Mouse (Mus musculus): ENCODE measurements around the gene Lrrc8d.

Lrrc8d gene

GRCm38 (mm10) chr5:105845041-105845440, 145.3 kb downstream of the Lrrc8d start:
- in situ Hi-C loops (cut with MboI; ENCODE audit: unreplicated experiment in 2 of 2), result no loop called here

DNA sequence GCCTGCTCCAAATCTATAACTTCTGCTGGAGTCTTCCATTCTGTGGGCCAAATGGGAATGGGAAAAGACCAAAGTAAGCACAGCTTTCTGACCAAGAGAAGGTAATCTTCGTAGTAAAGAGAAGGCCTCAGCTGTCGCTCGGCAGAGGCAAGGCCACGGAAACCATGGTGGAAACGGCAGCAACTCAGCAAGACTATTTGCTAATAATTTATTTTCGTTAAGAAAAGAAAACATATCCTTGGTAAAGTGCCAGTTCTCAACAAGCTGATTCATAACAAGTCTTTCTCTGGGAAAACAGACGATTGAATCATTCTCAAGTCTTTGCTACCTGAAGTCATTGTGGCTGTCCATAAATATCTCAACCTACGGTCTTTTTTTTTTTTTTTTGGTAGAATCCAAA, 148.0 kb downstream of the Lrrc8d start:
- in situ Hi-C loops (cut with MboI; ENCODE audit: unreplicated experiment in 2 of 2), result no loop called here

DNA sequence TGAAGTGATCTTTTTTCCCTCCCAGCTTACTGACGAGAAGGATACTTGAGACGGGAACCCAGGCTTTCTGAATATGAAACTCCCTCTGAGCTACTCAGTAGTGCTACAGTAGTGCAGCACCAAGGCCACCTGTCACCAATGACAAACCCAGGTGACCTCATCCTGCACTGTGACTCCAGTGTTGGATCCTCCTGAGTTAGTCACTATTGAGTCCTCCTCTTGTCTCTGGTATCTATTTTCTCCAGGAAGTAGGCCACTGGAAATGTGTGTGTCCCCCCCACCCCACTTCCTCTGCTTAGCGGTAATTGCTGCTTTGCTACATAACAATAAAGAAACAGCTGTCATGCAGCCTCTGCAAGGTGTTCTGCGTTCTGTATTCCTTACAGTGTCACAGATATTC, 149.5 kb downstream of the Lrrc8d start:
- in situ Hi-C loops (cut with MboI; ENCODE audit: unreplicated experiment in 2 of 2), result no loop called here

DNA sequence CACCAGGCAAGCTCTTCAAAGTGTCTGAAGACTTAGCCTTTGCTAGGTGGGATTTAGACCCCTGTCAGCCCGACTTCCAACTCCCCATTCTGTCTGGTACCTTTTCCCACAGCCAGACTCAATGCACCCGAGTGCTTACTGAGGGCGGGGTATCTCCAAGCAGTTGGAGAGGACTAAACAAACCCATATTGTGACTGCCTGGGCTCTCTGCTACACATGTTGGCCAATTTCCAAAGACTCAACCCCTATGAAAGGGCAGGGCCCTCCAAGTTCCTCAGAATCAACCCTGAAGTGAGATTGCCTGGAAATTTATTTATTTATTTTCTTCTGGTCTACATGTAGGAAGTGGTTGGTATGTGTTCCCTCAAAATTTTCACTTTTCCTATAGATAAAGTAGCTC, 149.9 kb downstream of the Lrrc8d start:
- in situ Hi-C loops (cut with MboI; ENCODE audit: unreplicated experiment in 2 of 2), result loop anchor here in 1 of 2 experiments (25.0 kb wide), 1 partner anchor 862 kb away; the partner anchor contains the start of gene Abcg3

DNA sequence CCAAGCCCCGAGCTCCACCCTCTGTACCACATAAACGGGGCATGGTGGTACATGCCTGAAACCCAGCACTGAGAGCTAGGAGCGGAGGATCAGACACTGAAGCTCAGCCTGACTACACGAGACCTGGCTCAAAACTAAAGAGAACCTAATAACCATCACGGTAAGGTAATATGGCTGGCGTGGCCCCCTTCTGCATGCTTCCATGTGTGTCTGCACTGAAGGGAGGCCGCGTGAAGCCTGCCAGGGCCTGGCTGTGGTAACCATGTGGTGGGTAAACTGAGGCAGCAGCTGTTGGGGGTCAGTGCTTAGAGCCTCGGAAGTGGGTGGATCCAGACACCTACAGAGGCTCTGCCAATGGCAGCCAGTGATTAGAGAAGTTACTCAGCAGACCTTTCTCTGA, 153.5 kb downstream of the Lrrc8d start:
- in situ Hi-C loops (cut with MboI; ENCODE audit: unreplicated experiment in 2 of 2), result loop anchor here in 1 of 2 experiments (25.0 kb wide), 1 partner anchor 866 kb away; the partner anchor contains the start of gene Abcg3

DNA sequence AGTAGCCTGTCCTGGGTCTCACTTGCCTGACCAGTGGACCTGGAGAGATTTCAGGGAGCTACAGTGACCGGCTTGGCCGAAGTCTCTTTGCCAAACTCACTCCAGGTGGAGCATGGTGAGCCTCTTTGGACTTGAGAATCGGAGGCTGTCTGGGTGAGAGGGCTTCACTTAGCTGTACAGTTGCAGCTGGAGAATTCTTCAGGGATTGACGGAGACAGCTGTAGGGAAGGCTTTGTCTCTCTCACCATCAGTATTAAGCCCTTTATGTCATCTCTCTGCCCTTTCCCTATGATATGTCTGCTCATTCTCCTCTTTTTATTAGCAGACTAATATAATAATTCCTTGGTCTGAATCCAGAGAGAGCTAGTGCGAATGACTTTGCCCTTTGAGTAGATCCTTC, 157.7 kb downstream of the Lrrc8d start:
- in situ Hi-C loops (cut with MboI; ENCODE audit: unreplicated experiment in 2 of 2), result loop anchor here in 1 of 2 experiments (25.0 kb wide), 1 partner anchor 870 kb away; the partner anchor contains the start of gene Abcg3

- in situ Hi-C loops (cut with MboI; ENCODE audit: unreplicated experiment in 2 of 2), result loop anchor here in 1 of 2 experiments (25.0 kb wide), 1 partner anchor 872 kb away; the partner anchor contains the start of gene Abcg3
Observed at GRCm38 (mm10) chr5:105858754-105859694, 159.3 kb downstream of the Lrrc8d start.

DNA sequence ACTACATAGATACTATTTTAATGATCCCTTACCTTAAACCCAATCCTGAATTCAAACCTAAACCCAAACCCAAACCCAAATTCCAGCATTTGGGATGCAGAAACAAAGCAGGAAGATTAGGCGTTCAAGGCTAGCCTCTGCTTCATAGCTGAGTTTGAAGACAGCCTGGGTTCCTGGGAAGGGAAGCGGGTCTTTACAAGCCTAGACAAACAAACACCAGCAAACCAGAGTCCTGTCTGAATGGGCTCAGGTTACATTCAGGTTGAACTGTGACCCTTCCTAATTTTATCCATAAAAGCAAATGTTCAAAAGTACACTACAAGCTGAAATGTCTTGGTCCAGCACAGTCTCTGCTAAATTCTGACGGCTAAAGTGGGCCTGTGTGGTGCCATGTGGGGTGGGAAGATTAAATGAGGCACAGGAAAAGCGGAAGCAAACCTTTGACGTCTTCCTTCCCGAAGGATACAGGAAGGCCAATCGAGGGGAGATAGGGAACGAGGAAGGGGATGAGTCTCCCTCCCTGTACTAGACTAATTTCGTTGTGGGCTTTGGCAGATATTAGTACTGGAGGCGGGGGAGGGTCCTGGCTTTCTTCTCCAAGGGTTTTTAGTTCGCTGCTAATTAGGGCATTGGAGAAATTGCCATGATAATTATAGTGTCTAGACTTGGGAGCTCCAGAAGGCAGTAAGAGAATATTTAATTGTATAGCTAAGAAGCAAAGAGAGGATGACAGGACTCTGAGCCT, 160.1 kb downstream of the Lrrc8d start:
- in situ Hi-C loops (cut with MboI; ENCODE audit: unreplicated experiment in 2 of 2), result loop anchor here (10.0 to 25.0 kb wide), 2 partner anchors 873 to 875 kb away; partner anchors contain the start of gene Abcg3 (in 2 of the 2)

DNA sequence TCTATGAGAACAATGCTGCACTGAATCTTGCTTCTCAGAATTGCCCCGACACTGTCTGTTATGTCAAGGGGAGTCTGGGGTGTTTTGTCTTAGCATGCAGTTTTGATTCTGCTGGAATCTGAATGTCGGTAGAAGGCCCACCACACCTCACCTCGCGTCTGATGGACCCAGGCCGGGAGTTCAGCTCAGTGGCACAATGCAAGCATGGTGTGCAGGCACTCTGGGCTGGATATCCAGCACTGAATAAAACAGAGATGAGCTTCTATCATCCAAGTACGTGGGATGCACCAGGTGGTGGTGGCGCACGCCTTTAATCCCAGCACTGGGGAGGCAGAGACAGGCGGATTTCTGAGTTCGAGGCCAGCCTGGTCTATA, 160.7 kb downstream of the Lrrc8d start:
- in situ Hi-C loops (cut with MboI; ENCODE audit: unreplicated experiment in 2 of 2), result loop anchor here (10.0 to 25.0 kb wide), 2 partner anchors 873 to 876 kb away; partner anchors contain the start of gene Abcg3 (in 2 of the 2)

DNA sequence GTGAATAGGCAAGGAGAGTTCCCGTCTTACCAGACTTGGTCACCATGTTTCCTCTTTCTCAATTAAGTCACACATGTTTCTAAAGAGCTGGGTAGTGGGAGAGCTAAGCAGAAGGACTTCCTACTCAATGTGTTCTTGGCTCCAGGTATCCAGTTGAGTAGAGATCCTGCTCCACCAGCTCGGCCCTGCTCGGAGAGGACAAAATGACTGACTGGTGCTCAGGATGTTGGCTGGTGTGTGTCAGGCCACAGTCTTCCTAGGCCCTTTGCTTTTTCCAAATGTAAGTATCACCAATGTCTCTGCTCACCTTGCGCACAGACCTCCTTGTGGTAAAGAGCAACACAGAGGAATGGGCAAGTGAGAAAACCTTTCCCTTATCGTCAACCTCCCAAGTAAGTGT, 161.8 kb downstream of the Lrrc8d start:
- in situ Hi-C loops (cut with MboI; ENCODE audit: unreplicated experiment in 2 of 2), result loop anchor here (10.0 to 25.0 kb wide), 2 partner anchors 874 to 877 kb away; partner anchors contain the start of gene Abcg3 (in 2 of the 2)

GRCm38 (mm10) chr5:105865110-105865628, 165.4 kb downstream of the Lrrc8d start:
- in situ Hi-C loops (cut with MboI; ENCODE audit: unreplicated experiment in 2 of 2), result loop anchor here (5.0 to 25.0 kb wide), 8 partner anchors 173 to 1648 kb away; partner anchors contain the start of gene Abcg3 (in 2 of the 2)

GRCm38 (mm10) chr5:105867427-105867826, 167.7 kb downstream of the Lrrc8d start:
- in situ Hi-C loops (cut with MboI; ENCODE audit: unreplicated experiment in 2 of 2), result loop anchor here (5.0 to 25.0 kb wide), 8 partner anchors 175 to 1650 kb away; partner anchors contain the start of gene Abcg3 (in 2 of the 2)

DNA sequence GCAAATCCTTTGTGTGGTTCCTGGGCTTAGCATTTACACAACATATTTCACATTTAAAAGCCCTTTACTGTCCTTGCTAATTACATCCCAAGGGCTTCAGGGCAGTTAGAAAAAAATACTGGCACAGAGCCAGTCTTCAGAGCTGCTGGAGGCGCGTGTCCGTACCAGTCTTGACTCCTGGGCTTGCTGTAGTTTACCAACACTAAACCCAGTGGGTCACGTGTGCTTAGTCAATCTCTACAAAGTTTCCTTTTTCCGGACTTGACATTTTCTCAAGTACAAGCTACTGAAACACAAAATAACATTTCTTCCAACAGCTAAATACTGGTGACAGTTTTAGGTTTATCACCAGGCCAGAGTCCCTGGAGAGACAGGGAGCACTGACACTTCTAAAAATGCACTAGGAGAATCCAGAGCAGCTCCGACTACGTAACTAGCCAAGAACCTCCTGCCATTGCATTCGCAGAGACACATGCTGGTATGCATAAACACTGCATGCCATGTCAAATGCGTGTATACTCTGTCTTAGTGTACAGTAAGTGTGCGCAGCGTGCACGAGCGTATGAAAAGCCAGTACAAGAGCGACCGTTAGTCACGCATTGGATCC, 168.2 kb downstream of the Lrrc8d start:
- in situ Hi-C loops (cut with MboI; ENCODE audit: unreplicated experiment in 2 of 2), result loop anchor here (5.0 to 25.0 kb wide), 8 partner anchors 176 to 1651 kb away; partner anchors contain the start of gene Abcg3 (in 2 of the 2)

- in situ Hi-C loops (cut with MboI; ENCODE audit: unreplicated experiment in 2 of 2), result loop anchor here (5.0 to 25.0 kb wide), 8 partner anchors 176 to 1651 kb away; partner anchors contain the start of gene Abcg3 (in 2 of the 2)
Observed at GRCm38 (mm10) chr5:105868593-105868992, 168.8 kb downstream of the Lrrc8d start.

GRCm38 (mm10) chr5:105869739-105870138, 170.0 kb downstream of the Lrrc8d start:
- in situ Hi-C loops (cut with MboI; ENCODE audit: unreplicated experiment in 2 of 2), result loop anchor here (5.0 to 25.0 kb wide), 8 partner anchors 177 to 1652 kb away; partner anchors contain the start of gene Abcg3 (in 2 of the 2)

DNA sequence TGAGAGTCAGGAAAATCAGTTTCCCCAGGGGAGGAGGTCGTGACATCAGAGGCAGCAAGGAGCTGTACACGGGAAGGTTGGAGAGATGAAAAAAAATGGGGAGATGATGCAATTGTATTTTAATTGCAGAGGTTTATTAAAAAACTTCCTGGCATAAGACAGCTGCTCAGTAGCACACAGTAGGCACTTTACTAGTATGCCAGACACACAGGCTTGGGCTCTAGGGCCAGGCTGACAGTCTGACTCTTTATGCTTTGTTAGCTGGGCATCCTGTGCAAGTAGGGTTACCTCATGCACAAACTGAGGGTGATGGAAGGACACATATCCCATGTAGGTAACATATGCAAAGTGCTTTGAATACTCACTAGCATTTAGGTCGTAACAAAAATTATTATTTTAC, 171.4 kb downstream of the Lrrc8d start:
- in situ Hi-C loops (cut with MboI; ENCODE audit: unreplicated experiment in 2 of 2), result loop anchor here in 1 of 2 experiments (25.0 kb wide), 1 partner anchor 884 kb away; the partner anchor contains the start of gene Abcg3

- in situ Hi-C loops (cut with MboI; ENCODE audit: unreplicated experiment in 2 of 2), result loop anchor here in 1 of 2 experiments (25.0 kb wide), 1 partner anchor 885 kb away; the partner anchor contains the start of gene Abcg3
Observed at GRCm38 (mm10) chr5:105872176-105872575, 172.4 kb downstream of the Lrrc8d start.

- in situ Hi-C loops (cut with MboI; ENCODE audit: unreplicated experiment in 2 of 2), result loop anchor here in 1 of 2 experiments (25.0 kb wide), 1 partner anchor 886 kb away; the partner anchor contains the start of gene Abcg3
Observed at GRCm38 (mm10) chr5:105872916-105873315, 173.1 kb downstream of the Lrrc8d start.

DNA sequence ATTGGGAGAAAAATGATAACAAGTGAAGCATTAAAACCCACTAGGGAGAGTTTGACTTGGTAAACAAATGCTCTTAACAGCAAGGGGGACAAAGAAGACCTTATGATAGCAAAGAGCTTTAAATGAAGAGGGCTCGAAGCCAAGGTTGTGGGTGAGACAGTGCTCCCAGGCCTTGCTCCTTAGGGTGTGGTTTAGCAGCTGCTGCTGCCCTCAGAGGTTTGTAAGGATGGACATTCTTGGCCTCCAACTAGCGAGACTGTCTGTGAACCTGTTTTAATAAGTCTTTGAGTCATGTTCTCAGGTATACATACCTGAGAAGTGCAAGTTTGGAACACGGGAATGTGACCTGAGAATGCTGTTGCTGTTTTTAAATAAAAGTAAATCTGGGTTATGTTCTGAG, 174.0 kb downstream of the Lrrc8d start:
- in situ Hi-C loops (cut with MboI; ENCODE audit: unreplicated experiment in 2 of 2), result loop anchor here in 1 of 2 experiments (25.0 kb wide), 1 partner anchor 886 kb away; the partner anchor contains the start of gene Abcg3

All from v-Abl transformed pro-B cells (cell line).